Mouse (Mus musculus): ENCODE data around the gene Tradd. TPM values are rescaled to one million over a fixed set of nuclear protein-coding genes. Genes with fewer than 3 reads are reported as not detected.

The Tradd gene
- polyA plus RNA-seq, 1 experiment from 2014 or later, result 26.3 TPM

DNA sequence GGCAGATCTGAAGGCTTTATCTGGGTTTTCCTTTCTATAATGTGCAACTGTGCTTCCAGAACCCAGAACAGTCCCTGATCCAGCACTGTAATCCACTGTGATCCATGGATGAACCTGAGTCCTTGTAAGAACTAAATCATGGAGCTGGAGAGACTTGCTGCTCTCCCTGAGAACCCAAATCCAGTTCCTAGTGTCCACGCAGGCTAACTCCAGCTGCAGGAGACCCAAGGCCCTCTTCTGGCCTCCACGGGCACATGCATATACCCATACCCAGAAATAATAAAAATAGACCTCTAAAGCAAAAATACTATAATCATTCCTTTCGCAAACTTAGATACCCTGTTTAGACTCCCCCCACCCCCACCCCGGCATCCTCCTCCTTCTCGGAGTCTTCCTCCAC, 23.8 kb upstream of the Tradd start:
- no peak for ATAC-seq (ENCODE audit: low FRiP score, low TSS enrichment)
- no peak overlapping the region for H3K27ac ChIP-seq (ENCODE audit: low read length)
- H3K9me3 ChIP-seq (ENCODE audit: low read length), result no peaks in the 10 kb centered on the region
- no peaks in the 10 kb centered on the region; the same call in 1 of the 2 replicates for H3K36me3 ChIP-seq (ENCODE audit: insufficient read depth, low read length)
- peak overlapping the region; percentile 91; the same call in 1 of the 2 replicates for H3K4me2 ChIP-seq (replicated peaks; ENCODE audit: low read depth, low read length)
- H3K4me1 ChIP-seq (ENCODE audit: insufficient read depth, low read length), result peaks cover 20% of the 10 kb centered on the region
- peaks cover 11% of the 10 kb centered on the region for H3K27me3 ChIP-seq (ENCODE audit: insufficient read depth, low read length)
- 86% methylated on average over 5 of the region's 5 CpGs for WGBS
- H3K9ac ChIP-seq (replicated peaks; ENCODE audit: low read length), result no peak overlapping the region
- H3K4me3 ChIP-seq (ENCODE audit: low read length), result no peak overlapping the region

DNA sequence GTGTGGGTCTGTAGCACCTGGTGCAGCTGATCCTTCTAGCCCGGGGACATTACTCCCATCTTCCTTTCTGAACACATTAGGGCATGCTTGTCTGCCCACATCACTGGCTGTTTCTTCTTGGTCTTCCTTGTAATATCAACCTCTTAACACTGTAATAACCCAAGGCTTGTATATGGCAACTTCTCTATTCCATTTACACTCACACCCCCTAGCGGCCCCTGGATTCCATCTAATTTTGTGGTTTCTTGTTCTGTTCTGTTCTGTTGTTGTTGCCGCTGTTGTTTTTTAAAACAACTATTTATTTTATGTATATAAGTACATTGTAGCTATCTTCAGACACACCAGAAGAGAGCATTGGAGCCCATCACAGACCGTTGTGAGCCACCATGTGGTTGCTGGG, 22.5 kb upstream of the Tradd start:
- Histone ChIP-seq H3K4me1 (ENCODE audit: insufficient read depth, low read length) (peaks cover 20% of the 10 kb centered on the region), H3K4me2 (replicated peaks; ENCODE audit: low read depth, low read length) (no peak overlapping the region), H3K27me3 (ENCODE audit: insufficient read depth, low read length) (peaks cover 11% of the 10 kb centered on the region), H3K27ac (ENCODE audit: low read length) (no peak overlapping the region), H3K9ac (replicated peaks; ENCODE audit: low read length) (no peak overlapping the region), H3K36me3 (ENCODE audit: insufficient read depth, low read length) (peaks cover 3% of the 10 kb centered on the region), H3K4me3 (ENCODE audit: low read length) (no peak overlapping the region), H3K9me3 (ENCODE audit: low read length) (no peaks in the 10 kb centered on the region)
- no peak for ATAC-seq (ENCODE audit: low FRiP score, low TSS enrichment)
- WGBS, result 86% methylated on average over 4 of the region's 4 CpGs

DNA sequence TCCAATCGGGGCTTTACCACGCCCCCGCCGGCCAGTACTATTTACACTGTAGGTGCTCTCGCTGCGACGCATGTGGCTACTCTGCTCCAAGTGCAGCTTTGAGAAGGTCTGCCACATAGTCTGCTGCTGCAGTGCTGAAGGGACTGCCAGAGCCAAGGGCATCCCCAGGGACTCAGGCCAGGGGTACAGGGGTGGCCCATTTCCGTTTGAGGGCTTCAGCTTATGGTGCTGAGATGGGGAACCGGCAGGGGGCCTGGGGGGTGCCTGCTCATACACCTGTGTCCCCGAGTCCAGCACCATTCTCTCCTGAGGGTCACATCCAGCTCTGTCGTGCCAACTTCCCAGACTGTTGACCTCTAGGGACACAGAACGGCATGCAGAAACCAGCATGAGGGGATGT, 21.1 kb upstream of the Tradd start:
- WGBS, result 54% methylated on average over 12 of the region's 12 CpGs
- no peak overlapping the region for H3K9ac ChIP-seq (replicated peaks; ENCODE audit: low read length)
- no peaks in the 10 kb centered on the region for H3K9me3 ChIP-seq (ENCODE audit: low read length)
- H3K27me3 ChIP-seq (ENCODE audit: insufficient read depth, low read length), result peaks cover 8% of the 10 kb centered on the region
- ATAC-seq (ENCODE audit: low FRiP score, low TSS enrichment), result no peak
- no peak overlapping the region for H3K4me2 ChIP-seq (replicated peaks; ENCODE audit: low read depth, low read length)
- H3K4me3 ChIP-seq (ENCODE audit: low read length), result no peak overlapping the region
- H3K36me3 ChIP-seq (ENCODE audit: insufficient read depth, low read length), result peaks cover 8% of the 10 kb centered on the region
- peaks cover 17% of the 10 kb centered on the region for H3K4me1 ChIP-seq (ENCODE audit: insufficient read depth, low read length)
- H3K27ac ChIP-seq (ENCODE audit: low read length), result no peak overlapping the region

DNA sequence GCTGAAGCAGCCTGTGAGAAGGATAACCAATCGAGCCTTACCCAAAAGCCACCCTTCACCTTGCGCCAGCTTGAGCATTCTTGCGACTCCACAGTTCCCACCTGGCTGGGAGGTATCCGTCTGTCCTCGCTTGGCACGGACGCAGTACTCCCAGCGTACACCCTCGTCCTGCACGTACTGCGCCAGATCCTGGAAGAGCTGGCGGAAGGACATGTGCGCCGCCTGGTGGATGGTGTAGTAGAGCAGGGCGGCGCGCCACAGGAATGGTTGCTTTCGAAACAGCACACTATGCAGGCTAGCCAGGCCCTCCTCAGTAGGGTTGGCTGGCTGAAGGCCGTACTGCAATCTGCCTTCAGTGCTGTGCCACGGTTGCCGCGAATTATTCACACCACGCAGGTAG, 18.7 kb upstream of the Tradd start:
- Histone ChIP-seq H3K9ac (replicated peaks; ENCODE audit: low read length) (no peak overlapping the region), H3K27me3 (ENCODE audit: insufficient read depth, low read length) (peaks cover 21% of the 10 kb centered on the region), H3K9me3 (ENCODE audit: low read length) (no peaks in the 10 kb centered on the region), H3K4me1 (ENCODE audit: insufficient read depth, low read length) (peaks cover 5% of the 10 kb centered on the region; the same call in 1 of the 2 replicates), H3K4me3 (ENCODE audit: low read length) (no peak overlapping the region), H3K4me2 (replicated peaks; ENCODE audit: low read depth, low read length) (no peak overlapping the region), H3K36me3 (ENCODE audit: insufficient read depth, low read length) (peaks cover 8% of the 10 kb centered on the region), H3K27ac (ENCODE audit: low read length) (no peak overlapping the region)
- 31% methylated on average over 23 of the region's 23 CpGs for WGBS
- ATAC-seq (ENCODE audit: low FRiP score, low TSS enrichment), result 0 out of 2 replicates have a peak, but pooled peaks have one; percentile 32

DNA sequence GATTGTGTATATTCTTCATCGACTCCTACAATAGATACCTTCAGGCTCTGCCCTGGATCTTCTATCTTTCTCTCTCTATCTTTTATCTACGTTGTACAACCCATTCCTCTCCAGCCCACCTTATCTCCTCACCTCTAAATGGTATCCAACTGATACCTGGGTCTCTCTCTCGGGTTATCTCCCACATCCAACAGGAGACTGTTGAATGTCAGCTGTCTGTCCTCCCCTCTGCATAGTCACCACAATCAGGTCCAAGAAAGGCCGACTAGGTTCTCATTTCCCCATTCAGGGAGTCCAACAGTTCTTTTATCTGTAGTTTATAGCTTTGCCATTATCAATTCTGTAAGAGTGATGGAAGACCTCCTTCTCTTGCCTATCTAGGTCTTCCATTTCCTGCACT, 17.8 kb upstream of the Tradd start:
- H3K4me3 ChIP-seq (ENCODE audit: low read length), result no peak overlapping the region
- ATAC-seq (ENCODE audit: low FRiP score, low TSS enrichment), result no peak
- no peaks in the 10 kb centered on the region for H3K9me3 ChIP-seq (ENCODE audit: low read length)
- H3K27ac ChIP-seq (ENCODE audit: low read length), result no peak overlapping the region
- H3K9ac ChIP-seq (replicated peaks; ENCODE audit: low read length), result no peak overlapping the region
- H3K36me3 ChIP-seq (ENCODE audit: insufficient read depth, low read length), result peaks cover 8% of the 10 kb centered on the region
- H3K27me3 ChIP-seq (ENCODE audit: insufficient read depth, low read length), result peaks cover 29% of the 10 kb centered on the region
- peaks cover 5% of the 10 kb centered on the region; the same call in 1 of the 2 replicates for H3K4me1 ChIP-seq (ENCODE audit: insufficient read depth, low read length)
- no peak overlapping the region for H3K4me2 ChIP-seq (replicated peaks; ENCODE audit: low read depth, low read length)
- WGBS, result 93% methylated on average over 4 of the region's 4 CpGs

DNA sequence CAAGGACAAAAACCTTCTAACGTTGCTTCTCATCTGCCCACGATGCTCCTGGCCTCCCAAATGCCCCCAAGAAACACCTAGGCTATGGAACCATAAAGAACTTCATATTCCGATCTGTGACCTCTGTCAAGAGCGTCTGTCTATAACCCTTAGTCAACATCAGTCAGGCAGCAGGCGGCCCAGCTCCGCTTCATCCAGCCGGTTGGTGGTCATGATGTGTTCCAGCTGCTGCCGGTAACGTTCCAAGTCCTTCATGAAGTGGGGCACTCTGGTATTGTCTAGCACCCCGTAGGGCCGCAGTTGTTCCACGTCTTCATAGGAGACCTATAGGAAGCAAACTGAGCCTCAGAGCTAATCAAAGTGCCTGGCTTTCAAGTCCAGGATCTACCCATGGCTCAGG, 17.4 kb upstream of the Tradd start:
- Histone ChIP-seq H3K9ac (replicated peaks; ENCODE audit: low read length) (no peak overlapping the region), H3K4me3 (ENCODE audit: low read length) (no peak overlapping the region), H3K4me1 (ENCODE audit: insufficient read depth, low read length) (peaks cover 5% of the 10 kb centered on the region; the same call in 1 of the 2 replicates), H3K27me3 (ENCODE audit: insufficient read depth, low read length) (peaks cover 34% of the 10 kb centered on the region), H3K9me3 (ENCODE audit: low read length) (no peaks in the 10 kb centered on the region), H3K27ac (ENCODE audit: low read length) (no peak overlapping the region), H3K36me3 (ENCODE audit: insufficient read depth, low read length) (peaks cover 8% of the 10 kb centered on the region), H3K4me2 (replicated peaks; ENCODE audit: low read depth, low read length) (no peak overlapping the region)
- ATAC-seq (ENCODE audit: low FRiP score, low TSS enrichment), result no peak
- WGBS, result 87% methylated on average over 12 of the region's 12 CpGs

DNA sequence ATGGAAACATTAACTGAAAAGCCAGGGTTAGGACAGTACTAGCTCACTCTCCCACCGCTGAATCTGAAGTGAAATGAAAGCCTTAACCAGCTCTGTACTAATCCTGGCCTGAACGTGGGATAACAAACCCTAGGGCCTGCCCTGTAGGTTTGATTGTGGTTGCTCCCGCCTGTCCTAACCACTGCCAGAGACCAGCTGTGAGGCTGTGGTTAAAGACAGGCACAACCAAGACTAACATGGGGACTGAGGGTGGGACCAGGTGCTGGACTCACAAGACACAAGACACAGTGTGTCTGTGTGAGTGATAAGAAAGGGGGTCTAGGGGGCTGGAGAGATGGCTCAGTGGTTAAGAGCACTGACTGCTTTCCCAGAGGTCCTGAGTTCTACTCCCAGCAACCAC, 16.2 kb upstream of the Tradd start:
- Histone ChIP-seq H3K4me3 (ENCODE audit: low read length) (no peak overlapping the region), H3K9me3 (ENCODE audit: low read length) (no peaks in the 10 kb centered on the region), H3K9ac (replicated peaks; ENCODE audit: low read length) (no peak overlapping the region), H3K4me2 (replicated peaks; ENCODE audit: low read depth, low read length) (no peak overlapping the region), H3K4me1 (ENCODE audit: insufficient read depth, low read length) (peaks cover 15% of the 10 kb centered on the region), H3K27ac (ENCODE audit: low read length) (no peak overlapping the region), H3K36me3 (ENCODE audit: insufficient read depth, low read length) (peaks cover 8% of the 10 kb centered on the region), H3K27me3 (ENCODE audit: insufficient read depth, low read length) (peaks cover 46% of the 10 kb centered on the region)
- WGBS, result 81% methylated on average over 3 of the region's 3 CpGs
- no peak for ATAC-seq (ENCODE audit: low FRiP score, low TSS enrichment)

DNA sequence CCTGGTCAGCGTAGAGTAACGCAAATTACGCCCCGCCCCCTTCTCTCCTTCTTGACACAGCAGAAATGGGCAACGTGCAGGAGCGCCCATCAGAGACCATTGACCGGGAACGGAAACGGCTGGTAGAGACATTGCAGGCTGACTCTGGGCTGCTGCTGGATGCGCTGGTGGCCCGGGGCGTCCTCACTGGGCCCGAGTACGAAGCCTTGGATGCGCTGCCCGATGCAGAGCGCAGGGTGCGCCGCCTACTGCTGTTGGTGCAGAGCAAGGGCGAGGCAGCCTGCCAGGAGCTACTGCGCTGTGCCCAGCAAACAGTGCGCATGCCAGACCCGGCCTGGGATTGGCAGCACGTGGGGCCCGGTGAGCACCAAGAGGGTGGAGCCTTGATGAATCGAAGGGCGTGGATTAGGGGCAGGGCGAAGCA, 14.5 kb upstream of the Tradd start:
- no peak overlapping the region for H3K27ac ChIP-seq (ENCODE audit: low read length)
- H3K9ac ChIP-seq (replicated peaks; ENCODE audit: low read length), result no peak overlapping the region
- 3% methylated on average over 28 of the region's 28 CpGs for WGBS
- H3K4me2 ChIP-seq (replicated peaks; ENCODE audit: low read depth, low read length), result peak overlapping the region; percentile 44
- H3K4me1 ChIP-seq (ENCODE audit: insufficient read depth, low read length), result peaks cover 16% of the 10 kb centered on the region
- no peaks in the 10 kb centered on the region for H3K9me3 ChIP-seq (ENCODE audit: low read length)
- peak overlapping the region; percentile 31 for H3K4me3 ChIP-seq (ENCODE audit: low read length)
- peaks cover 8% of the 10 kb centered on the region; the same call in 1 of the 2 replicates for H3K36me3 ChIP-seq (ENCODE audit: insufficient read depth, low read length)
- ATAC-seq (ENCODE audit: low FRiP score, low TSS enrichment), result peak; percentile 55; the same call in 1 of the 2 replicates
- peaks cover 63% of the 10 kb centered on the region for H3K27me3 ChIP-seq (ENCODE audit: insufficient read depth, low read length)

DNA sequence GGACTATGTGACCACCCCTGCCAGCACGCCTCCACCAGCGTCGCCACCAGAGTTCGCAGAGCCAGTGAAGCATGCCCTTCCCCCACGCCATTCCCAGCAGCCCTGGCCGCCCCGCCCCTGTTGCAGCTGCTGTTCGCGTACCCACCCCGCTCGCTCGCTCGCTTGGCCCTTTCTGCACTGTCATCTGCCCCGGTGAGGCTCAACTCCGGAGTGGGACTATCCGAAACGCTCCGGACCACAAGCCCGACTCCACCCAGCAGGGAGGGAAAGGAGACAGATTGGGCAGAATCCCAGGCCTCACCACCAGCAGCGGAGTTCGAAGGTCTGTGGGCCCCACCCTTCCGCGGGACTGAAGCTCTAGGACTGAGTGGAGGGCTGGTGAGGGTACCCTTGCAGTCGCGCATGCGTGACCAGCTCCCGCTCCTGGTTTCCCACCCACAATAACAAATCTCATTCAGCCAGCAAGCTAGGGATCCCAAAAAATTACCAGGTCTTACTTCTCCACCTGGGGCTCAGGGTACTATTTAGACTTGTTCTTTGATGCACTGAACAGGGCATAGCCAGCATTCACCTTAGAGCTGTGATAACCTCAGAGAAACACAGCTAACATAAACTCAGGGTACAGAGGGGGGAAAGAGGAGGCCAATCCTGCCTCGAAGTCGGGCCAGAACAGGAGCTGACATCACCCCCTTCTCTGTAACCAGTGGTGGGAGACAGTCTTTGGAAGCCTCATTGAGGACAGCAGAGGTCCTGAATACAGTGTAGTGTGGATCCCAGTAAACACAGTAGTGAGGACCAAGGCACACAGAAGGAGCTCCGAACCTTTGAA, 12.1 kb upstream of the Tradd start:
- peak overlapping the region; percentile 42 for H3K4me3 ChIP-seq (ENCODE audit: low read length)
- H3K4me2 ChIP-seq (replicated peaks; ENCODE audit: low read depth, low read length), result peak overlapping the region; percentile 67
- H3K9me3 ChIP-seq (ENCODE audit: low read length), result no peaks in the 10 kb centered on the region
- peaks cover 16% of the 10 kb centered on the region for H3K4me1 ChIP-seq (ENCODE audit: insufficient read depth, low read length)
- WGBS, result 2% methylated on average over 30 of the region's 30 CpGs
- peaks cover 86% of the 10 kb centered on the region for H3K27me3 ChIP-seq (ENCODE audit: insufficient read depth, low read length)
- no peak overlapping the region for H3K27ac ChIP-seq (ENCODE audit: low read length)
- H3K36me3 ChIP-seq (ENCODE audit: insufficient read depth, low read length), result peaks cover 1% of the 10 kb centered on the region; the same call in 1 of the 2 replicates
- H3K9ac ChIP-seq (replicated peaks; ENCODE audit: low read length), result peak overlapping the region; percentile 62
- peak; percentile 47; the same call in 1 of the 2 replicates for ATAC-seq (ENCODE audit: low FRiP score, low TSS enrichment)

DNA sequence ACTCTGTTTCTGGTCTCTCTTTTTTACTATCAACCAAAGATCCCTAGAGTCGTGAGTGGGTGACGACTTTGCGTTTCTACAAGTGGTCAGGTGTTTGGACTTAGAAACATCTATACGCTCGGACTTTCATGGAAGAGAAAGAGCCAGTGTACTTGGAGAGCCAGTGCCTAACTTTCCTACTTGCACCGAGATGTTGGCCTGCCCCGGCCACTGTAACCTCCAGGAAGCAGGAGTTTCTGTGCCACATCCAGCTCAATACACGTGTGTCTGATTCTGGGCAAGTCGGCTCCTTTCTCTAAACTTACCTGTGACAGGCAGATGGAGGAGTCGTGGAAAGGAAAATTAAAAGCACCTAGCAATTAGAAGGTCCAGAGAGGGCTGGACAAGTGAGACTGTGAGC, 11.4 kb upstream of the Tradd start, which contains the start of gene Nol3:
Gene Nol3 (plus strand): TSS at position 301 of the 400 bp plus-strand sequence.
- Histone ChIP-seq H3K4me2 (replicated peaks; ENCODE audit: low read depth, low read length) (peak within 1 kb of the TSS; percentile 67), H3K36me3 (ENCODE audit: insufficient read depth, low read length) (no peaks in the 10 kb centered on the region), H3K9me3 (ENCODE audit: low read length) (no peaks in the 10 kb centered on the region), H3K4me1 (ENCODE audit: insufficient read depth, low read length) (peaks cover 18% of the 10 kb centered on the region), H3K4me3 (ENCODE audit: low read length) (peak within 1 kb of the TSS; percentile 42), H3K9ac (replicated peaks; ENCODE audit: low read length) (peak within 1 kb of the TSS; percentile 62), H3K27ac (ENCODE audit: low read length) (no peak within 1 kb of the TSS), H3K27me3 (ENCODE audit: insufficient read depth, low read length) (peaks cover 93% of the 10 kb centered on the region)
- WGBS, result 2% methylated on average over 10 of the region's 10 CpGs
- ATAC-seq (ENCODE audit: low FRiP score, low TSS enrichment), result no peak

Data from kidney, embryonic 16.5 days (tissue).